Comparison of ENCODE assay signal across 15 mouse cellular contexts in genomic region chr17:74043754-74044153, GRCm38 (mm10). TPM values are rescaled to one million over a fixed set of nuclear protein-coding genes. Genes with fewer than 3 reads are reported as not detected.
DNase-seq lines count a peak whose midpoint lies in the region; ATAC-seq and TF ChIP-seq lines count a peak whose summit lies in the region.
"Had no signal": no experiment of that assay in that cellular context is flagged by ENCODE, and none has a peak within 500 bp of the region (broad histone marks: within the 10 kb centered on the region; RNA-seq: fewer than 3 reads in every experiment).

No protein-coding gene starts in this region.

- no peak for TF ChIP-seq CTCF in lung, postnatal 0 days (IDR thresholded peaks at IDR 0.05)

- WGBS in heart, embryonic 10.5 days, result 72% methylated on average over 4 of the region's 4 CpGs
- WGBS in limb, embryonic 10.5 days, result 82% methylated on average over 4 of the region's 4 CpGs
- WGBS in lung, postnatal 0 days, result 67% methylated on average over 4 of the region's 4 CpGs

- peak; percentile 34; the same call in 1 of the 2 replicates for ATAC-seq in megakaryocyte progenitor cell, adult 5-6 weeks (replicated peaks; ENCODE audit: poor library complexity)
- ATAC-seq in lung, postnatal 0 days, result no peak
- ATAC-seq: CD4-positive, CD25-positive, alpha-beta regulatory T cell, adult 4 months; hindbrain, embryonic 16.5 days had no signal

- H3K9ac ChIP-seq in lung, postnatal 0 days (replicated peaks; ENCODE audit: low read depth), result no peak overlapping the region
- H3K9ac ChIP-seq: forebrain, embryonic 12.5 days; stomach, embryonic 15.5 days had no signal

- peaks cover 50% of the 10 kb centered on the region for H3K27me3 ChIP-seq in heart, embryonic 10.5 days (ENCODE audit: insufficient read depth, poor library complexity, severe bottlenecking)
- H3K27me3 ChIP-seq in limb, embryonic 10.5 days (ENCODE audit: low read depth, poor library complexity, severe bottlenecking), result peaks cover 53% of the 10 kb centered on the region
- peaks cover 25% of the 10 kb centered on the region for H3K27me3 ChIP-seq in lung, postnatal 0 days (replicated peaks; ENCODE audit: insufficient read depth, low read length)

- H3K9me3 ChIP-seq in heart, embryonic 10.5 days, result no peaks in the 10 kb centered on the region
- no peaks in the 10 kb centered on the region for H3K9me3 ChIP-seq in limb, embryonic 10.5 days (replicated peaks)
- no peaks in the 10 kb centered on the region for H3K9me3 ChIP-seq in lung, postnatal 0 days (ENCODE audit: low read length)
- H3K9me3 ChIP-seq: forebrain, embryonic 12.5 days; stomach, embryonic 15.5 days had no signal

- TF ChIP-seq EP300 in lung, postnatal 0 days (IDR thresholded peaks at IDR 0.05), result no peak

- no peak overlapping the region for H3K4me3 ChIP-seq in heart, embryonic 10.5 days
- no peak overlapping the region for H3K4me3 ChIP-seq in limb, embryonic 10.5 days
- no peak overlapping the region for H3K4me3 ChIP-seq in lung, postnatal 0 days (ENCODE audit: low read depth, low read length)
- H3K4me3 ChIP-seq: forebrain, embryonic 12.5 days; stomach, embryonic 15.5 days had no signal

- no peaks in the 10 kb centered on the region for H3K36me3 ChIP-seq in heart, embryonic 10.5 days
- H3K36me3 ChIP-seq in limb, embryonic 10.5 days, result no peaks in the 10 kb centered on the region
- no peaks in the 10 kb centered on the region for H3K36me3 ChIP-seq in lung, postnatal 0 days (ENCODE audit: insufficient read depth, low read length)
- H3K36me3 ChIP-seq: forebrain, embryonic 12.5 days; stomach, embryonic 15.5 days had no signal

- H3K27ac ChIP-seq in heart, embryonic 10.5 days, result no peak overlapping the region
- no peak overlapping the region for H3K27ac ChIP-seq in limb, embryonic 10.5 days
- no peak overlapping the region for H3K27ac ChIP-seq in lung, postnatal 0 days (ENCODE audit: low read length)
- H3K27ac ChIP-seq: forebrain, embryonic 12.5 days; stomach, embryonic 15.5 days had no signal

- H3K4me2 ChIP-seq in lung, postnatal 0 days (replicated peaks; ENCODE audit: low read depth, low read length), result no peak overlapping the region
- H3K4me2 ChIP-seq: forebrain, embryonic 12.5 days; stomach, embryonic 15.5 days had no signal

- DNase-seq in heart, adult 11 months, result peak; percentile 93
- DNase-seq in heart, embryonic 10.5 days (ENCODE audit: low spot score), result no peak
- DNase-seq in ovary, adult 18-20 months (ENCODE audit: low spot score), result peak; percentile 13
- no peak for DNase-seq in ovary, postnatal 36 days (ENCODE audit: low spot score)
- peak; percentile 32 to 48 for DNase-seq in cerebellum, postnatal 25 days
- DNase-seq in limb, embryonic 10.5 days (ENCODE audit: low spot score), result no peak
- DNase-seq in lung, postnatal 0 days (ENCODE audit: low spot score), result no peak

- peaks cover 16% of the 10 kb centered on the region for H3K4me1 ChIP-seq in heart, embryonic 10.5 days
- H3K4me1 ChIP-seq in limb, embryonic 10.5 days, result peaks cover 13% of the 10 kb centered on the region
- H3K4me1 ChIP-seq in lung, postnatal 0 days (ENCODE audit: insufficient read depth, low read depth, low read length), result no peaks in the 10 kb centered on the region

RNA-seq across cellular contexts. Expression of gene Srd5a2, which starts 4.0 kb away (rescaled TPM):
- polyA plus RNA-seq in heart, embryonic 10.5 days (2016; fragmentation: Nextera tagmentation; extraction: Ambion mirVana), result not detected in 2 replicates
- not detected in 2 replicates for total RNA-seq in megakaryocyte progenitor cell, adult 5-6 weeks (2015)
- not detected in 2 replicates for total RNA-seq in megakaryocyte progenitor cell, adult 5-6 weeks (2017)
- 0.11 TPM in 1 of 2 replicates, not detected in the other for polyA plus RNA-seq in limb, embryonic 10.5 days (2016; fragmentation: Nextera tagmentation; extraction: Ambion mirVana)
- polyA plus RNA-seq in lung, postnatal 0 days (2015; fragmentation: Nextera tagmentation; extraction: Ambion mirVana), result not detected in 2 replicates
- total RNA-seq: heart, adult 18-20 months; monocyte, adult 5-6 weeks had no signal
- polyA plus RNA-seq: CD4-positive, CD25-positive, alpha-beta regulatory T cell, adult 4 months; forebrain, embryonic 12.5 days; lung, embryonic 16.5 days; stomach, embryonic 15.5 days had no signal

Comparison
In these comparisons a context has a peak if more than half of its experiments do, and no peak if none do; other contexts are left out.
1. DNase-seq: peak in heart, adult 11 months (single experiment), ovary, adult 18-20 months (single experiment) and cerebellum, postnatal 25 days (2 of 2); none in heart, embryonic 10.5 days (single experiment), ovary, postnatal 36 days (single experiment), limb, embryonic 10.5 days (single experiment) and lung, postnatal 0 days (single experiment).